Mouse (Mus musculus) testis, postnatal 14 days (tissue): ENCODE results near the gene Msx1.

Source experiments
- DNase-seq: peaks from one replicate; pipeline ENCODE4 v3.0.0; 2021; ENCODE audit warnings: low spot score

Msx1 gene

DNA sequence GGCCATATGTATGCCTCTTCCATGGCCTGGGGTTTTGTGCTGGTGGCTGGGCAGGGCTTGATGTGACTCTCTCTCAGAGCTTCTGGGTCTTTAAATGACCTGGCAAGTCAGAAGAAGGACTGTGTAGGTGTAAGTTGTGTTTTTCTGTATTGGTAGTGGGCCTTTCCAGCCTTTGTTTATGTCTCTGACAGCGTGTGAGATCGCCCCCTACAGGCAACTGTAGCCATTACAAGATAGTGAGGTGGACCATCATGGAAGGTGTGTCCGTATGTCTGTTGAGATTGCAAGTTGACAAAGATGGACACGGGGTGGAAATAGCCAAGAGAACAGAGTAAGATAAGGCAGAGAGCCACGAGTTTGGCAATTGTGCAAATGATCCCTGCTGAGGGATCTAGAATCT lies 32.2 kb downstream of the Msx1 start:
- no peak for DNase-seq

- no peak for DNase-seq
These were observed 39.5 kb downstream of the Msx1 start for GRCm38 (mm10) chr5:37784847-37785391.

DNA sequence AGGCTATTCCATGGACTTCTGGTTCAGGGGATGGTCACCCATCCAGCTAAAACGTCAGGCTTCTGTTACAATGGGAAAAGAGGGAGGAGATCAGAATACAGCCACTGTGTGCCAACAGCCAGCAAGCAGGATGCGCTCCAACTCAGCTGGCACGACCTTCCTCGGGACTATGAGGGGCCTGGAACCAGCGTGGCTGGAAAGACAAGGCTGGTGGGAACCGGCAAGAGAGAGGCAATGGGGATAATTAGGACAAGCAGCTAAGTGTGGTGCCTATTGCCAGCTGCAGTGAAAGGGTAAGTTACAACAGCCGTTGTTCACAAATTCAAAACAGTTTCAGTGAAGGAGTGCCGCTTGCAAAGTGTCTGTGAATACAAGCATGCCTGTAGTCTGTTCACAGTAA lies 41.1 kb downstream of the Msx1 start:
- no peak for DNase-seq

GRCm38 (mm10) chr5:37775681-37776080 lies 48.7 kb downstream of the Msx1 start:
- DNase-seq: no peak

GRCm38 (mm10) chr5:37774011-37774410 lies 50.4 kb downstream of the Msx1 start:
- no peak for DNase-seq

DNA sequence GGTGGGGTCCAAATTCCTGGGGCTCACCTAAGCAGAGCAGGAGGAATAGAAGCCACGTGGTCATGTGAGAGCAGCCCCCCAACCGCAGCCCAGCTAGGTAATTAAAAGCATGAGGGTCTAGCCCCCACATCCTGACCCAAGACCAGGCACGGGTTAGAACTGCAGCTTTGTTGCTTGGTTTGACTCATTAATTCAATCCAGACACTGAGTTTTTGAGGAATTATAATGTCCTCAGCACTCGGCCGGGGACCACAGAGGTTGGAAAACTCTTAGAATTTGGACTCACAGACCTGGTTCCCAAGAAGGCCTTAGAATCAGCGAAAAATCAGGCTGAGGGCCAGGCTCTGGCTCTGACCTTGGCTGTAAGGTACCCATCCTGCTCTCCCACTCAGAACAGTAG lies 53.5 kb downstream of the Msx1 start:
- DNase-seq: no peak
